Mouse (Mus musculus): ENCODE results near the gene 4930550C14Rik.

The 4930550C14Rik gene

GRCm38 (mm10) chr9:53404753-53405722 lies 2.9 kb downstream of the 4930550C14Rik start:
- peak; percentile 75 to 84 for DNase-seq

GRCm38 (mm10) chr9:53408548-53408947 lies 6.4 kb downstream of the 4930550C14Rik start:
- no peak for DNase-seq

GRCm38 (mm10) chr9:53408953-53409361 lies 6.8 kb downstream of the 4930550C14Rik start:
- DNase-seq: no peak

- DNase-seq: no peak
Observed at GRCm38 (mm10) chr9:53409427-53409826, 7.3 kb downstream of the 4930550C14Rik start.

- no peak for DNase-seq
Observed at GRCm38 (mm10) chr9:53422133-53422896, 20.2 kb downstream of the 4930550C14Rik start.

- no peak for DNase-seq
Observed at GRCm38 (mm10) chr9:53426726-53427125, 24.6 kb downstream of the 4930550C14Rik start.

- no peak for DNase-seq
Observed at GRCm38 (mm10) chr9:53427638-53428037, 25.5 kb downstream of the 4930550C14Rik start.

- DNase-seq: no peak
Observed at GRCm38 (mm10) chr9:53435830-53436570, 33.9 kb downstream of the 4930550C14Rik start.

GRCm38 (mm10) chr9:53450609-53451008 lies 48.5 kb downstream of the 4930550C14Rik start:
- no peak for DNase-seq

- no peak for DNase-seq
Observed at GRCm38 (mm10) chr9:53452038-53452437, 49.9 kb downstream of the 4930550C14Rik start.

- no peak for DNase-seq
Observed at GRCm38 (mm10) chr9:53472806-53473518, 70.8 kb downstream of the 4930550C14Rik start.
